Mouse (Mus musculus): ENCODE data around the gene Ensa. TPM values are rescaled to one million over a fixed set of nuclear protein-coding genes. Genes with fewer than 3 reads are reported as not detected.

The Ensa gene
- polyA plus RNA-seq, 1 experiment: 13.2 TPM

DNA sequence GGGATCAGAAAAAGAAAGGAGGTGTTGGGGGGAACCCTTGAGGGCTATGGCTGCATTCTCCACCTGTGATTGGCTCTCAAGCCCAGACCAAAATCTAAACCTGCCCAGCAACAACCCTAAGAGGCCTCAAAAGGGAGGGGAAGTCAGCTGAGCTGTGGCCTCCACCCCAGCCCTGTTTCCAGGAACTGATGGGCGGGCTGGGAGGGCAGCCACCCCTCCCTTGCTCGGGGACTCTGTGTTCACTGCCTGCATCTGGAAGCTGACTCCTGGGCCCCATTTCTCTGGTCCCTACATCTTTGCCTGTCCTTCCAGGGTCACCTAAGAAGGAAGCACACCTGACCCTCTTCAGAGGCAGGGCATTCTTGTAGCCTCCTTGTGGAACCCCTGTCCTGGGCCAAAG is 49.4 kb downstream of the Ensa start:
- Histone ChIP-seq H3K4me1 (ENCODE audit: control insufficient read depth, insufficient read depth, low read length) (peaks cover 38% of the 10 kb centered on the region), H3K27me3 (replicated peaks; ENCODE audit: control insufficient read depth, insufficient read depth, low read length) (no peaks in the 10 kb centered on the region), H3K27ac (ENCODE audit: insufficient read depth, low read depth, low read length) (peak overlapping the region; percentile 96), H3K36me3 (ENCODE audit: control insufficient read depth, insufficient read depth, low read length) (no peaks in the 10 kb centered on the region), H3K4me3 (ENCODE audit: insufficient read depth, low read depth, low read length) (no peak overlapping the region)
- 3% methylated on average over 2 of the region's 2 CpGs for WGBS
- TF ChIP-seq CTCF (conservative IDR thresholded peaks at IDR 0.05; ENCODE audit: insufficient read depth, insufficient read length, low read depth, low read length) (no peak), POLR2A (IDR thresholded peaks at IDR 0.05; ENCODE audit: low read depth, low read length) (peak; percentile 29)
- DNase-seq: peak; percentile 93

DNA sequence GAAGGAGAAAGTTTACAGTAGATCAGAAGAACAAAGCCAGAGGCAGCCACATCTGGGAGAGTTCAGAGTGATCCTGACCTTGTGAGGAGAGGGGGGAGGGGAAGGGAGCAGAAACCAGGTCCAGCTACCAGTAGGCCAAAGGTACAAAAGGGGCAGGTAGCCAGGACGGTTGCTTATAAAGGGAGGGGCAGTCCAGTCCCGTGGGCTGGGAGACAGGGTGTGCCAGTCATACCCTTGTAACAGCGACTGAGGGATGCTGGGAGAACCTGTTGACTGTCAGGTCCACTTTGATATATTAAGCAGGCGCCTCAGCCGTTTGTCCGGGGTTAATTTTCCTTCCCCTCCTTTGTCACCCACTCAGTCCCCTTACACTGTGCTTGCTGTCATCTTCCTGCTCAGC is 50.0 kb downstream of the Ensa start:
- DNase-seq: peak; percentile 82
- peaks cover 36% of the 10 kb centered on the region for H3K4me1 ChIP-seq (ENCODE audit: control insufficient read depth, insufficient read depth, low read length)
- TF ChIP-seq CTCF (conservative IDR thresholded peaks at IDR 0.05; ENCODE audit: insufficient read depth, insufficient read length, low read depth, low read length): no peak
- TF ChIP-seq POLR2A (IDR thresholded peaks at IDR 0.05; ENCODE audit: low read depth, low read length): no peak
- H3K4me3 ChIP-seq (ENCODE audit: insufficient read depth, low read depth, low read length): no peak overlapping the region
- 3% methylated on average over 6 of the region's 6 CpGs for WGBS
- peak overlapping the region; percentile 96 for H3K27ac ChIP-seq (ENCODE audit: insufficient read depth, low read depth, low read length)
- H3K27me3 ChIP-seq (replicated peaks; ENCODE audit: control insufficient read depth, insufficient read depth, low read length): no peaks in the 10 kb centered on the region
- H3K36me3 ChIP-seq (ENCODE audit: control insufficient read depth, insufficient read depth, low read length): no peaks in the 10 kb centered on the region

DNA sequence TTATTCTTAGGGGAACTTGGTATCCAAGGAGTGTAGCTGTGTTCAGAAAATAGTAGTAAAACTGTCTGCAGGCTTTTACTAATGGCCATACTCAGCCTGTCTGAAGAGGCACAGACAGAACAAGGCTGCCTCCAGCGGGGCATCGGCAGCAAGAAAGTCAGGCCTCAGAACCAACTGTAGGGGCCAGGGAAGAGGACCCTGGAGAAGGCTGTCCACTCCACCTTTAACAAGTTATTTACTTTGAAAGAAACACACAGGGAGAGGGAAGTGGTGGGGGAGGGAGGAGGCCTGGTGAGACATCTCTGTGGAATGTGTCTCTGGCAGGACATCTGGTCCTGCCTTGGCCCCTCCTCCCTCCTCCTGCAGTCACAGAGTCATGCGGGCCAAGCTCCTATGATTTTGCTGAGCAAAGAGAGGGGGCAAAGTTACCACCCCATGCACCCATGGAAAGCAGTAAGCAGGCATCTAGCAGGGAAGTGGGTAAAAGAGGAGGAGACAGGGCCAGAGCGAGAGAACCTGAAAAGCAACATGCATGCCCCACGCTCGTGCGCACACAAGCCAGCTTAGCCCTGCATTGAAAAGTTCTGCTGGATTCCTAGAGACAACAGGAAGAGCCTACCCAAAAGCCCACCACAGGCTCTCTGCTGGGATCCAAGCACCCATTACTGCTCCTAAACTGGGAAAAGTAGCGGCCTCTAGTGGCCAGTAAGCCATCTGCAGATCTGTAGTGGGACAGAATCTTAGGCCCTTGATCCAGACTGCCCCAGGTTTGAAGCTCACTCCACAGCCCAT is 50.7 kb downstream of the Ensa start:
- Histone ChIP-seq H3K4me1 (ENCODE audit: control insufficient read depth, insufficient read depth, low read length) (peaks cover 36% of the 10 kb centered on the region), H3K36me3 (ENCODE audit: control insufficient read depth, insufficient read depth, low read length) (no peaks in the 10 kb centered on the region), H3K27me3 (replicated peaks; ENCODE audit: control insufficient read depth, insufficient read depth, low read length) (no peaks in the 10 kb centered on the region), H3K27ac (ENCODE audit: insufficient read depth, low read depth, low read length) (peak overlapping the region; percentile 96), H3K4me3 (ENCODE audit: insufficient read depth, low read depth, low read length) (no peak overlapping the region)
- TF ChIP-seq CTCF (conservative IDR thresholded peaks at IDR 0.05; ENCODE audit: insufficient read depth, insufficient read length, low read depth, low read length) (peak; percentile 77), POLR2A (IDR thresholded peaks at IDR 0.05; ENCODE audit: low read depth, low read length) (no peak)
- 10% methylated on average over 8 of the region's 8 CpGs for WGBS
- DNase-seq: peak; percentile 94

DNA sequence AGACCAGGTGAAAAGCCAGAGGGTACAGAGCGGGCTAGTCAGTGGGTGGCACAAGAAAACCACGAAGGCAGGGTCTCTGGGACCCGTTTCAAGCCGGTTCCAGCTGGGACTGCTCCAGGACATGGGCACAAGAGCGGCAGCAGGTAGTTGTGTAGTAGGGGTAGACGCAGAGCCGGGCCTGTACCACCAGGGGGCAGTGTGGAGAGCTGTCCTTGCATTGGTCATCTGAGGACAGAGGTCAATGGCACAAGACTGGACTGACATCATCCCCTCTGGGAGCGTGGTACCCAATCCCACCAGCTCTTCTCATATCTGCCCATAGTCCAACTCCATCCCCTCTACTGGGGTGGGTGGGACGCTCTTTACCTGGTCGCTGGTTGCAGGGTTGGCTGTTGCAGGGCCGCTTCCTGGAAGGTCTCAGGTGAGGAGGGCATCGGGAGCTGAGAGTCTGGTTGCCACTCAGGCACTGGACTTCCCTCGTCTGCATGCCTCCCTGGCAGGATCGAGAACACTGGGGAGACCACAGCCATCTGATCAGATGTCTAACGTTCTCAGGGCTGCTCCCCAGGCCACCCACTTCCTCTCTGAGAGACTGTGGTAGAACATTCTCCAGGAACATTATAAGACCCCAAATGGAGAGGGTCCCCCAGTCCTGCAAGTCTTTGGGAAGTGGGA is 52.1 kb downstream of the Ensa start:
- H3K27ac ChIP-seq (ENCODE audit: insufficient read depth, low read depth, low read length): peak overlapping the region; percentile 96
- H3K27me3 ChIP-seq (replicated peaks; ENCODE audit: control insufficient read depth, insufficient read depth, low read length): no peaks in the 10 kb centered on the region
- H3K36me3 ChIP-seq (ENCODE audit: control insufficient read depth, insufficient read depth, low read length): no peaks in the 10 kb centered on the region
- peaks cover 36% of the 10 kb centered on the region for H3K4me1 ChIP-seq (ENCODE audit: control insufficient read depth, insufficient read depth, low read length)
- DNase-seq: peak; percentile 85
- no peak overlapping the region for H3K4me3 ChIP-seq (ENCODE audit: insufficient read depth, low read depth, low read length)
- TF ChIP-seq CTCF (conservative IDR thresholded peaks at IDR 0.05; ENCODE audit: insufficient read depth, insufficient read length, low read depth, low read length): peak; percentile 91
- no peak for TF ChIP-seq POLR2A (IDR thresholded peaks at IDR 0.05; ENCODE audit: low read depth, low read length)
- WGBS: 57% methylated on average over 15 of the region's 15 CpGs

DNA sequence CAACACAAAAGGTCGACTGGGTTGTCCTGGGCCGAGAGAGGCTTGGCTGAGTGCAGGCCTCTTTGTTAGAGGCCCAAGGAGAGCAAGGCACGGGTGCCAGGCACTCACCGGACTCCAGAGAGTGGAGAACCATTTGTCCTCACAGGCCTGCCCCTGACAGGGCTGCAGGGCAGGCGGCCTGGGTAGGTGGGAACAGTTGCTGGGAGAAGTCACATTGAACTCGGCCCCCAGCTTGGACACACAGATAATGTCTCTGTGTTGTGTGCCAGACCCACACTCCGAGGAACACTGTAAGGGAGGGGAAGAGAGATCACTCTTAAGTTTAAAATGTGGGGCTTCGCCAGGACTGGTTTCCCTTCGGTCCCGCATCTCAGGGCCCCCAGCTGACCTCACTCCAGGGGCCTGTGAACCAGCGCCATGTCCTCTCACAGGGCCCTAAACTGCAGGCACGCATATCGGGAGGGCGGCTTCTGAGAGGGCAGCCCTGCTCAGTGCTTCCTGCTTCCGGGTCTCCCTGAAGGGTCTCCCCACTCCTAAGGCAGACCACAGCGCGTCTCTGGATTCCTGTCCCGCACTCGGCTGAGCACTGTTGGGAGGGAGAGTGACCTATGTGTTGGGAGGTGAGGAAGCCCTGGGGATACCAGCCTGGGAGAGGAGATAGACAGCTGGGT is 52.8 kb downstream of the Ensa start:
- H3K4me3 ChIP-seq (ENCODE audit: insufficient read depth, low read depth, low read length): no peak overlapping the region
- TF ChIP-seq CTCF (conservative IDR thresholded peaks at IDR 0.05; ENCODE audit: insufficient read depth, insufficient read length, low read depth, low read length) (no peak), POLR2A (IDR thresholded peaks at IDR 0.05; ENCODE audit: low read depth, low read length) (no peak)
- H3K27me3 ChIP-seq (replicated peaks; ENCODE audit: control insufficient read depth, insufficient read depth, low read length): no peaks in the 10 kb centered on the region
- no peaks in the 10 kb centered on the region for H3K36me3 ChIP-seq (ENCODE audit: control insufficient read depth, insufficient read depth, low read length)
- H3K27ac ChIP-seq (ENCODE audit: insufficient read depth, low read depth, low read length): no peak overlapping the region
- H3K4me1 ChIP-seq (ENCODE audit: control insufficient read depth, insufficient read depth, low read length): peaks cover 33% of the 10 kb centered on the region
- no peak for DNase-seq
- 85% methylated on average over 19 of the region's 19 CpGs for WGBS

DNA sequence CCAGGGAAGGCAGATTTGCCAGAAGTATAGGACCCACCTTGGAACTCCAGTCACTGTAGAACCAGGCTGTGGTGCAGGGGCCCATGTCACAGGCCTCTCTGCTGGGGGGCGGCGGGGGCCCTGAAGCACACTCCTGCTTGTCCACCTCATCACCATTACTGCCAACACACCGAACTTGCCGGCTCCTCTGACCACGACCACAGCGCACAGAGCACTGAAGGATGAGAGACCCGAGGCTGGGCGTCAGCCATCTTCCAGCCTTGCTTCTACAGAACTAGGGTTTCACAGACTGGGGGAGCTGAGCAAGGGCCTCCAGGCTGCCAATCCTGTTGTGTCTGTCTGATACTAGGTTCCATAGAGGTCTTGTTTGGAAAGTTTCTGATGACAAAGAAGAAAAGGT is 54.8 kb downstream of the Ensa start:
- Histone ChIP-seq H3K4me3 (ENCODE audit: insufficient read depth, low read depth, low read length) (no peak overlapping the region), H3K4me1 (ENCODE audit: control insufficient read depth, insufficient read depth, low read length) (peaks cover 17% of the 10 kb centered on the region), H3K27me3 (replicated peaks; ENCODE audit: control insufficient read depth, insufficient read depth, low read length) (no peaks in the 10 kb centered on the region), H3K36me3 (ENCODE audit: control insufficient read depth, insufficient read depth, low read length) (no peaks in the 10 kb centered on the region), H3K27ac (ENCODE audit: insufficient read depth, low read depth, low read length) (no peak overlapping the region)
- TF ChIP-seq POLR2A (IDR thresholded peaks at IDR 0.05; ENCODE audit: low read depth, low read length) (no peak), CTCF (conservative IDR thresholded peaks at IDR 0.05; ENCODE audit: insufficient read depth, insufficient read length, low read depth, low read length) (no peak)
- 93% methylated on average over 8 of the region's 8 CpGs for WGBS
- no peak for DNase-seq

DNA sequence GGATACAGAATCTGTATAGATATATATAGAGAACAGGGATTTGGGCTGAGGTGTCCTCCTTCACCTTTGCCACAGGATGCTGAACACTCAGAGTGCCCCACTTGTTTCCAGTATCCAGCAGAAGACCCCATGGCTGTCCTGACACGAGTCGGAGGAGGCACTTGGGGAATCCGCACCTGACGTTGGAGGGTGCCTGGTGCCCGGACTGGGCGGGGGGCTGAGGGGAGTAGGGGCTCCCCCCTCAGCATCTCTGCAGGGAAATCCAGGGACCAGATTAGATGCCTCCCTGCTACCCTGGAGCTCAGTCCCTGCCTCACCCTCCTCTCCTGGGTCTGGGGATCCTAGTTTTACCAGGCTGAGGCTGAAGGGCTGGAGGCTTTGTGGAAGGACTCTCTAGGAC is 55.9 kb downstream of the Ensa start:
- H3K4me3 ChIP-seq (ENCODE audit: insufficient read depth, low read depth, low read length): no peak overlapping the region
- no peaks in the 10 kb centered on the region for H3K27me3 ChIP-seq (replicated peaks; ENCODE audit: control insufficient read depth, insufficient read depth, low read length)
- no peak overlapping the region for H3K27ac ChIP-seq (ENCODE audit: insufficient read depth, low read depth, low read length)
- WGBS: 83% methylated on average over 6 of the region's 6 CpGs
- H3K4me1 ChIP-seq (ENCODE audit: control insufficient read depth, insufficient read depth, low read length): peaks cover 10% of the 10 kb centered on the region
- DNase-seq: no peak
- H3K36me3 ChIP-seq (ENCODE audit: control insufficient read depth, insufficient read depth, low read length): no peaks in the 10 kb centered on the region
- TF ChIP-seq POLR2A (IDR thresholded peaks at IDR 0.05; ENCODE audit: low read depth, low read length): no peak
- TF ChIP-seq CTCF (conservative IDR thresholded peaks at IDR 0.05; ENCODE audit: insufficient read depth, insufficient read length, low read depth, low read length): no peak

All from kidney, adult 2 months (tissue).